Mouse (Mus musculus) midbrain, embryonic 12.5 days (tissue): ENCODE measurements around the gene Fbxo3. TPM values are rescaled to one million over a fixed set of nuclear protein-coding genes. Genes with fewer than 3 reads are reported as not detected.
"Not testable (repeated sequence)": the region's sequence is repeated elsewhere in the genome, so short reads cannot be mapped to it uniquely, and the experiment has no call there.

ENCODE experiments used
- ATAC-seq: fragments of 200-750 bp; cut with Nextera tagmentation; 2 replicates; pipeline ENCODE4 v1.8.0; 2017; ENCODE audit warnings: low read depth, moderate TSS enrichment, moderate library complexity; ENCODE audit not compliant: low FRiP score
- H3K27ac ChIP-seq: fragments of 300-500 bp; sonication (generic); replicated peaks from 2 replicates; pipeline ENCODE4 v1.5.1; 2016; ENCODE audit warnings: mild to moderate bottlenecking
- H3K27me3 ChIP-seq: fragments of 300-500 bp; sonication (generic); 2 replicates; pipeline ENCODE4 v1.6.1; 2016; ENCODE audit warnings: mild to moderate bottlenecking
- H3K36me3 ChIP-seq: fragments of 300-500 bp; sonication (generic); 2 replicates; pipeline ENCODE4 v1.6.1; 2016
- H3K4me1 ChIP-seq: fragments of 300-500 bp; sonication (generic); 2 replicates; pipeline ENCODE4 v1.6.1; 2016
- H3K4me2 ChIP-seq: fragments of 300-500 bp; sonication (generic); replicated peaks from 2 replicates; pipeline ENCODE4 v1.6.1; 2016; ENCODE audit warnings: mild to moderate bottlenecking, moderate library complexity
- H3K4me3 ChIP-seq: fragments of 300-500 bp; sonication (generic); 2 replicates; pipeline ENCODE4 v1.5.1; 2016; ENCODE audit warnings: mild to moderate bottlenecking
- H3K9ac ChIP-seq: fragments of 300-500 bp; sonication (generic); replicated peaks from 2 replicates; pipeline ENCODE4 v1.6.1; 2016; ENCODE audit warnings: mild to moderate bottlenecking, moderate library complexity
- H3K9me3 ChIP-seq: fragments of 300-500 bp; sonication (generic); 2 replicates; pipeline ENCODE4 v1.6.1; 2016; ENCODE audit warnings: mild to moderate bottlenecking
- WGBS: fragments of 180-500 bp; shearing (Covaris S2); methylation state at CpG from one replicate; pipeline ENCODE4 v1.1.7; 2016; 5-methylcytosine and 5-hydroxymethylcytosine counted together
- polyA plus RNA-seq: library from polyadenylated mRNA; unstranded; fragments of >200 nt; fragmentation: Nextera tagmentation; extraction: Ambion mirVana; gene quantifications from 2 replicates; pipeline ENCODE4 v1.2.1, GENCODE M21; 2016

Gene Fbxo3
- polyA plus RNA-seq, 1 experiment from 2014 or later, result 58.8 TPM

GRCm38 (mm10) chr2:104007793-104008519 is 19.6 kb upstream of the Fbxo3 start:
- 89% methylated on average over 7 of the region's 7 CpGs for WGBS
- no peaks in the 10 kb centered on the region for H3K9me3 ChIP-seq
- no peak overlapping the region for H3K9ac ChIP-seq
- H3K4me1 ChIP-seq, result no peaks in the 10 kb centered on the region
- ATAC-seq, result no peak
- no peak overlapping the region for H3K4me3 ChIP-seq
- H3K4me2 ChIP-seq, result no peak overlapping the region
- H3K36me3 ChIP-seq, result no peaks in the 10 kb centered on the region
- H3K27ac ChIP-seq, result no peak overlapping the region
- H3K27me3 ChIP-seq, result no peaks in the 10 kb centered on the region

GRCm38 (mm10) chr2:104008853-104009252 is 18.7 kb upstream of the Fbxo3 start:
- ATAC-seq, H3K9me3 ChIP-seq, H3K9ac ChIP-seq, H3K4me2 ChIP-seq, H3K27ac ChIP-seq, H3K4me3 ChIP-seq, H3K4me1 ChIP-seq, H3K27me3 ChIP-seq, H3K36me3 ChIP-seq: not testable (repeated sequence)
- WGBS, result 99% methylated on average over 3 of the region's 3 CpGs

- ATAC-seq, result no peak
- Histone ChIP-seq H3K27me3 (no peaks in the 10 kb centered on the region), H3K27ac (no peak overlapping the region), H3K4me1 (no peaks in the 10 kb centered on the region), H3K9ac (no peak overlapping the region), H3K9me3 (no peaks in the 10 kb centered on the region), H3K4me2 (no peak overlapping the region), H3K36me3 (no peaks in the 10 kb centered on the region), H3K4me3 (no peak overlapping the region)
- WGBS, result 83% methylated on average over 7 of the region's 7 CpGs
Measured at GRCm38 (mm10) chr2:104023096-104023495, 4.4 kb upstream of the Fbxo3 start.

GRCm38 (mm10) chr2:104024656-104025055 is 2.9 kb upstream of the Fbxo3 start:
- no peaks in the 10 kb centered on the region for H3K9me3 ChIP-seq

GRCm38 (mm10) chr2:104028139-104028723 is 710 bp downstream of the Fbxo3 start, which contains the start of gene 4931422A03Rik:
TSS of gene 4931422A03Rik (minus strand) at chr2:104028361.
- peak within 1 kb of the TSS; percentile 91 for H3K4me3 ChIP-seq
- peak within 1 kb of the TSS; percentile 71 for H3K27ac ChIP-seq
- 2% methylated on average over 32 of the region's 32 CpGs for WGBS
- no peaks in the 10 kb centered on the region for H3K27me3 ChIP-seq
- peaks cover 7% of the 10 kb centered on the region; the same call in 1 of the 2 replicates for H3K36me3 ChIP-seq
- peak; percentile 66 for ATAC-seq
- peak within 1 kb of the TSS; percentile 83 for H3K4me2 ChIP-seq
- H3K9me3 ChIP-seq, result no peaks in the 10 kb centered on the region
- peak within 1 kb of the TSS; percentile 94 for H3K9ac ChIP-seq
- H3K4me1 ChIP-seq, result peaks cover 16% of the 10 kb centered on the region

More at GRCm38 (mm10) chr2:104024656-104025055, 2.9 kb upstream of the Fbxo3 start:
- Histone ChIP-seq H3K4me1 (peaks cover 15% of the 10 kb centered on the region), H3K4me3 (no peak overlapping the region), H3K27me3 (no peaks in the 10 kb centered on the region), H3K27ac (no peak overlapping the region), H3K4me2 (no peak overlapping the region), H3K9ac (no peak overlapping the region), H3K36me3 (no peaks in the 10 kb centered on the region)
- no peak for ATAC-seq
- WGBS, result 83% methylated on average over 4 of the region's 4 CpGs

GRCm38 (mm10) chr2:104029074-104029473 is 1.6 kb downstream of the Fbxo3 start:
- peak overlapping the region; percentile 83 for H3K4me2 ChIP-seq
- H3K9me3 ChIP-seq, result no peaks in the 10 kb centered on the region
- no peak overlapping the region for H3K27ac ChIP-seq
- no peaks in the 10 kb centered on the region for H3K27me3 ChIP-seq
- peaks cover 16% of the 10 kb centered on the region for H3K4me1 ChIP-seq
- peaks cover 12% of the 10 kb centered on the region; the same call in 1 of the 2 replicates for H3K36me3 ChIP-seq
- 0 out of 2 replicates have a peak overlapping the region, but pooled peaks have one; percentile 31 for H3K9ac ChIP-seq
- 79% methylated on average over 2 of the region's 2 CpGs for WGBS
- peak overlapping the region; percentile 91; the same call in 1 of the 2 replicates for H3K4me3 ChIP-seq
- no peak for ATAC-seq

GRCm38 (mm10) chr2:104030381-104030780 is 2.9 kb downstream of the Fbxo3 start:
- no peak for ATAC-seq
- H3K27me3 ChIP-seq, result no peaks in the 10 kb centered on the region
- peaks cover 16% of the 10 kb centered on the region for H3K4me1 ChIP-seq

GRCm38 (mm10) chr2:104032056-104032455 is 4.5 kb downstream of the Fbxo3 start:
- Histone ChIP-seq H3K4me1 (peaks cover 16% of the 10 kb centered on the region), H3K9me3 (no peaks in the 10 kb centered on the region), H3K36me3 (peaks cover 23% of the 10 kb centered on the region), H3K9ac (no peak overlapping the region), H3K27ac (no peak overlapping the region), H3K4me2 (no peak overlapping the region), H3K27me3 (no peaks in the 10 kb centered on the region), H3K4me3 (no peak overlapping the region)
- no peak for ATAC-seq
- 94% methylated on average over 3 of the region's 3 CpGs for WGBS

More at GRCm38 (mm10) chr2:104030381-104030780, 2.9 kb downstream of the Fbxo3 start:
- H3K9me3 ChIP-seq, result no peaks in the 10 kb centered on the region
- 89% methylated on average over 3 of the region's 3 CpGs for WGBS
- H3K27ac ChIP-seq, result no peak overlapping the region
- peaks cover 15% of the 10 kb centered on the region; the same call in 1 of the 2 replicates for H3K36me3 ChIP-seq
- H3K4me3 ChIP-seq, result no peak overlapping the region
- no peak overlapping the region for H3K9ac ChIP-seq
- no peak overlapping the region for H3K4me2 ChIP-seq

GRCm38 (mm10) chr2:104034832-104035472 is 7.4 kb downstream of the Fbxo3 start:
- WGBS, result 35% methylated on average over 3 of the region's 3 CpGs
- Histone ChIP-seq H3K4me3 (no peak overlapping the region), H3K4me2 (no peak overlapping the region), H3K36me3 (peaks cover 45% of the 10 kb centered on the region), H3K27me3 (no peaks in the 10 kb centered on the region), H3K9ac (no peak overlapping the region), H3K9me3 (no peaks in the 10 kb centered on the region), H3K27ac (no peak overlapping the region), H3K4me1 (no peaks in the 10 kb centered on the region)
- no peak for ATAC-seq

- H3K4me3 ChIP-seq, result no peak overlapping the region
- peaks cover 46% of the 10 kb centered on the region for H3K36me3 ChIP-seq
- ATAC-seq, result no peak
- H3K4me1 ChIP-seq, result no peaks in the 10 kb centered on the region
- 92% methylated on average over 6 of the region's 6 CpGs for WGBS
- H3K9ac ChIP-seq, result no peak overlapping the region
- no peaks in the 10 kb centered on the region for H3K27me3 ChIP-seq
- H3K9me3 ChIP-seq, result no peaks in the 10 kb centered on the region
- no peak overlapping the region for H3K4me2 ChIP-seq
- no peak overlapping the region for H3K27ac ChIP-seq
Measured at GRCm38 (mm10) chr2:104035595-104035994, 8.1 kb downstream of the Fbxo3 start.

GRCm38 (mm10) chr2:104036316-104036715 is 8.8 kb downstream of the Fbxo3 start:
- Histone ChIP-seq H3K4me2 (no peak overlapping the region), H3K27me3 (no peaks in the 10 kb centered on the region), H3K9ac (no peak overlapping the region), H3K9me3 (no peaks in the 10 kb centered on the region), H3K4me1 (no peaks in the 10 kb centered on the region), H3K4me3 (no peak overlapping the region), H3K36me3 (peaks cover 46% of the 10 kb centered on the region), H3K27ac (no peak overlapping the region)
- 86% methylated on average over 3 of the region's 3 CpGs for WGBS
- no peak for ATAC-seq

- H3K9ac ChIP-seq, result no peak overlapping the region
- no peak overlapping the region for H3K27ac ChIP-seq
- H3K27me3 ChIP-seq, result no peaks in the 10 kb centered on the region
- no peak for ATAC-seq
- no peak overlapping the region for H3K4me2 ChIP-seq
- H3K36me3 ChIP-seq, result peaks cover 46% of the 10 kb centered on the region
- no peak overlapping the region for H3K4me3 ChIP-seq
- no peaks in the 10 kb centered on the region for H3K9me3 ChIP-seq
- H3K4me1 ChIP-seq, result no peaks in the 10 kb centered on the region
- WGBS, result 75% methylated on average over 2 of the region's 2 CpGs
Measured at GRCm38 (mm10) chr2:104038236-104038635, 10.7 kb downstream of the Fbxo3 start.
